Mouse (Mus musculus): Measurements from ENCODE around the gene Kmt5c.

Gene Kmt5c

GRCm38 (mm10) chr7:4739544-4740275 is at the start of gene Kmt5c:
Gene Kmt5c, plus strand, starts transcription at chr7:4740115.
- peak; percentile 96 for DNase-seq (ENCODE audit: low read depth, low spot score)

- no peak for DNase-seq (ENCODE audit: low read depth, low spot score)
Observed at GRCm38 (mm10) chr7:4690387-4690786, 49.5 kb upstream of the Kmt5c start, which contains the start of gene Brsk1. Gene Brsk1, plus strand, starts transcription at chr7:4690604.

- DNase-seq (ENCODE audit: low read depth, low spot score): no peak
Observed at GRCm38 (mm10) chr7:4690951-4691653, 48.8 kb upstream of the Kmt5c start.

- DNase-seq (ENCODE audit: low read depth, low spot score): no peak
Observed at GRCm38 (mm10) chr7:4693004-4693403, 46.9 kb upstream of the Kmt5c start.

GRCm38 (mm10) chr7:4702334-4702733 is 37.6 kb upstream of the Kmt5c start:
- DNase-seq (ENCODE audit: low read depth, low spot score): no peak

GRCm38 (mm10) chr7:4703195-4703594 is 36.7 kb upstream of the Kmt5c start:
- no peak for DNase-seq (ENCODE audit: low read depth, low spot score)

GRCm38 (mm10) chr7:4705098-4705497 is 34.8 kb upstream of the Kmt5c start:
- no peak for DNase-seq (ENCODE audit: low read depth, low spot score)

- DNase-seq (ENCODE audit: low read depth, low spot score): no peak
Observed at GRCm38 (mm10) chr7:4712594-4712993, 27.3 kb upstream of the Kmt5c start.

GRCm38 (mm10) chr7:4716955-4717354 is 23.0 kb upstream of the Kmt5c start:
- DNase-seq (ENCODE audit: low read depth, low spot score): no peak

- DNase-seq (ENCODE audit: low read depth, low spot score): no peak
Observed at GRCm38 (mm10) chr7:4719276-4719675, 20.6 kb upstream of the Kmt5c start.

- no peak for DNase-seq (ENCODE audit: low read depth, low spot score)
Observed at GRCm38 (mm10) chr7:4723508-4723907, 16.4 kb upstream of the Kmt5c start.

GRCm38 (mm10) chr7:4724359-4724758 is 15.6 kb upstream of the Kmt5c start:
- no peak for DNase-seq (ENCODE audit: low read depth, low spot score)

GRCm38 (mm10) chr7:4725169-4725568 is 14.7 kb upstream of the Kmt5c start, which contains the start of gene Tmem150b:
Gene Tmem150b, minus strand, starts transcription at chr7:4725249.
- no peak for DNase-seq (ENCODE audit: low read depth, low spot score)

GRCm38 (mm10) chr7:4731090-4731489 is 8.8 kb upstream of the Kmt5c start:
- no peak for DNase-seq (ENCODE audit: low read depth, low spot score)

GRCm38 (mm10) chr7:4732968-4733392 is 6.9 kb upstream of the Kmt5c start:
- DNase-seq (ENCODE audit: low read depth, low spot score): no peak

GRCm38 (mm10) chr7:4739041-4739543 is 823 bp upstream of the Kmt5c start:
- no peak for DNase-seq (ENCODE audit: low read depth, low spot score)

GRCm38 (mm10) chr7:4740309-4740727 is 403 bp downstream of the Kmt5c start:
- no peak for DNase-seq (ENCODE audit: low read depth, low spot score)

GRCm38 (mm10) chr7:4741151-4741550 is 1.2 kb downstream of the Kmt5c start:
- DNase-seq (ENCODE audit: low read depth, low spot score): peak; percentile 72

- DNase-seq (ENCODE audit: low read depth, low spot score): no peak
Observed at GRCm38 (mm10) chr7:4741672-4742481, 2.0 kb downstream of the Kmt5c start.

- no peak for DNase-seq (ENCODE audit: low read depth, low spot score)
Observed at GRCm38 (mm10) chr7:4742482-4742819, 2.5 kb downstream of the Kmt5c start.

- DNase-seq (ENCODE audit: low read depth, low spot score): peak; percentile 73
Observed at GRCm38 (mm10) chr7:4743354-4743753, 3.4 kb downstream of the Kmt5c start.

- DNase-seq (ENCODE audit: low read depth, low spot score): no peak
Observed at GRCm38 (mm10) chr7:4744886-4745285, 5.0 kb downstream of the Kmt5c start.
